Mouse (Mus musculus): Measurements from ENCODE around the gene Ceacam20. TPM values are rescaled to one million over a fixed set of nuclear protein-coding genes. Genes with fewer than 3 reads are reported as not detected.
A peak's percentile ranks its signal among the peaks of the same experiment; 100 is the strongest.

The Ceacam20 gene
- polyA plus RNA-seq (2012; rRNA removed): not detected in 2 replicates

DNA sequence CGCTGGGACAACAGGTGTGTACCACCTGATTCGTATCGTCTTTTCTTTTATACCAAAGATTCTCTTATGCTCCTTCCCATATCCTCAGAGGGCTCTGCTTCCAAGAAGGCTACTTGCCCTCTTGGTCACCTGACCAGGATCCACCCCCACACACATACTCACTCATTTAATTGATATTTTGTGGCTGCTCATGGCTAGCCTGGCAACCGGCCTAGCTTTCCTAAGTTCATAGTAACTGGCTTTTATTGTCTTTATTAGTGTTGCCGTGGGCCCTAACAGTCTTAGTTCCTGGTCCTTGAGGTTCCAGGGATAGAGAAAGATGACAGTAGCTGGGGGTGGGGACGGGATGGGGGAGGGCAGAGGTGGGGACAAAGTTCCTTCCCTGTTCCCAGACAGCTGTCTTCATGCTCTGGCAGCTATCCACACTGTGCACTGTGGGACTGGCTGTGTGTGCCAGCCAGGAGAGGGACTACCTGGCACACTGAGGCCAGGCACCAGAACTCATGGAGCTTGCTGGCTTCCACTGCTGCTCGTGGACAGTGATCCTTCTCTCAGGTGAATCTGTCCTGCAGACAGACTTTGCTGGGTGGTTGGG is at the start of gene Ceacam20:
Gene Ceacam20 (plus strand): TSS at position 428 of the 595 bp plus-strand sequence.
- H3K27ac ChIP-seq (ENCODE audit: insufficient read depth, low read length): no peak within 1 kb of the TSS
- no peak within 1 kb of the TSS for H3K4me3 ChIP-seq (replicated peaks; ENCODE audit: insufficient read depth, low read depth, low read length)
- TF ChIP-seq POLR2A (IDR thresholded peaks at IDR 0.05; ENCODE audit: borderline replicate concordance, insufficient read depth, low read length) (no peak), CTCF (IDR thresholded peaks at IDR 0.05; ENCODE audit: borderline replicate concordance, insufficient read depth, low read depth, low read length) (no peak)
- WGBS: 68% methylated on average over 7 of the region's 7 CpGs
- DNase-seq: no peak
- no peaks in the 10 kb centered on the region for H3K4me1 ChIP-seq (ENCODE audit: control insufficient read depth, insufficient read depth, low read length)
- no peaks in the 10 kb centered on the region for H3K27me3 ChIP-seq (ENCODE audit: control insufficient read depth, insufficient read depth, low read length)

DNA sequence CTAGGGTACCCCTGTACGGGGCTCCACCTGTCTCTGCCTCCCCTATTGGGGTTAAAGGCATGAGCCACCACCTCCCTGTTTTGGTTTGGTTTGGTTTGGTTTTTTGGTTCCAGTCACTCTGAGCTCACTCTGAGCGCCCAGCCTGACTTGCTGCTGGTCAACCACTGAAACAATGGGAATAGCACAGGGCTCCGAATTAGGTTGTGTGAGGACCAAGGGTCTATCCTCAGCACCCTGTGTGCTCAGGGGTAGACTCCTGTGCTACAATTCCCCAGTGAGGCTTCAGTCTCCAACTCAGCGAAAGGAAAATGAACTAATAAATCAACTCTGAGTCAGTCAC is 45.1 kb upstream of the Ceacam20 start:
- no peak for DNase-seq
- WGBS: 28% methylated on average over 4 of the region's 4 CpGs
- peak overlapping the region; percentile 87 for H3K4me3 ChIP-seq (replicated peaks; ENCODE audit: insufficient read depth, low read depth, low read length)
- H3K4me1 ChIP-seq (ENCODE audit: control insufficient read depth, insufficient read depth, low read length): no peaks in the 10 kb centered on the region
- H3K27me3 ChIP-seq (ENCODE audit: control insufficient read depth, insufficient read depth, low read length): no peaks in the 10 kb centered on the region
- peak; percentile 9; the same call in 1 of the 2 replicates for TF ChIP-seq CTCF (IDR thresholded peaks at IDR 0.05; ENCODE audit: borderline replicate concordance, insufficient read depth, low read depth, low read length)
- no peak for TF ChIP-seq POLR2A (IDR thresholded peaks at IDR 0.05; ENCODE audit: borderline replicate concordance, insufficient read depth, low read length)
- H3K27ac ChIP-seq (ENCODE audit: insufficient read depth, low read length): peak overlapping the region; percentile 15

DNA sequence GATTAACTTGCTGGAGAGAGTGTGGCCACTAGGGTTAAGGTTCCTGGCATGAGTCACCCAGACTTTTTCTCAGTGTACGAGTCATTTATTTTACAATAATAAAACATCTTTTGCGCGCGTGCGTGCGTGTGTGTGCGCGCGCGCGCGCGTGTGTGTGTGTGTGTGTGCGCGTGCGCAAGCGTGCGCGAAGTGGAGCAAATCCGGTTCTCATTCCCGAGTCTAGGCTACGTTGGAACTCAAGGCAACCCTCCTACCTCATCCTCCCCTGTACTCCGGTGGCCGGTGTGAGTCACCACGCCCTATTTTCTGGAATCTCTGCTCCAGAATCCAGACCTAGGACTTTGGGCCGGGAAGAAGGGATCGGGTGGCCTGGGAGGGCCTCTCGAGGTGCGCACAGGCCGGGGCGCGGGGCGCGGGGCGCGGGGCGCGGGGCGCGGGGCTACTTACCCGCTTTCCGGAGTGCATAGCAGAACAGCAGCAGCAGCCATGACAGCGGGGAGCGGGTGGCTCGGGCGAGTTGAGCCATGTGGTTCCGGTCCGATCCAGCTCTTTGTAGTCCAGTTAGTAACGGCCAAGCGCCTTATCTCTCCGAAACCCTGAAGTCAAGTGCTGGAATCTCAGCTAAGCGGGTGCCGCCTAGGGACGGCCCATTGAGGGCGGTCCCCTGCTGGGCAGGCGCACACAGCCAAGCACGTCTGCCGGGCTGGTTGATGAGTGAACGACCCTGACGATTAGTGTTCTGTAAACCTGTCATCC is 44.5 kb upstream of the Ceacam20 start, which contains the start of gene Pvr:
Gene Pvr (minus strand): TSS at position 655 of the 756 bp plus-strand sequence.
- 1% methylated on average over 59 of the region's 60 CpGs for WGBS
- Histone ChIP-seq H3K4me1 (ENCODE audit: control insufficient read depth, insufficient read depth, low read length) (no peaks in the 10 kb centered on the region), H3K27me3 (ENCODE audit: control insufficient read depth, insufficient read depth, low read length) (no peaks in the 10 kb centered on the region), H3K27ac (ENCODE audit: insufficient read depth, low read length) (peak within 1 kb of the TSS; percentile 45), H3K4me3 (replicated peaks; ENCODE audit: insufficient read depth, low read depth, low read length) (peak within 1 kb of the TSS; percentile 87)
- TF ChIP-seq CTCF (IDR thresholded peaks at IDR 0.05; ENCODE audit: borderline replicate concordance, insufficient read depth, low read depth, low read length): no peak
- TF ChIP-seq POLR2A (IDR thresholded peaks at IDR 0.05; ENCODE audit: borderline replicate concordance, insufficient read depth, low read length): peak; percentile 56; the same call in 1 of the 2 replicates
- DNase-seq: peak; percentile 76 to 77

DNA sequence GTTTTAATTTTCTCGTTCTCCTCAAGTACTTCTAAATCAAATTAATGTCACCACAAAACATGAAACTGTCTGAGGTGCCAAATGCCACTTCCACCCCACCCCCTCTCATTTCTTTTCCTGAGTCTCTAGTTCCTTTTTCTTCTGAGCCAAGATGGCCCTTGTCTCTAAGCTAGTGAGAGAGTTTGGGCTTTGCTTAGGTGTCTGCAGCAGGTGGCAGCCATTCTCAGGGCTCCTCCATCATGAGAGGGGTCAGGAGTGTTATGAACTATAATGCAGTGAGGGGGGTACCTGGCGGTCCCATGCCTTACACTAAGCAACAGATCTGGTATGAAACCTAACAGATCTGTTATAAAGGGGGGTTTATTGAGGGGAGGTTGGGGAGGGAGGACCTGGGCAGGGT is 41.9 kb upstream of the Ceacam20 start:
- Histone ChIP-seq H3K27ac (ENCODE audit: insufficient read depth, low read length) (no peak overlapping the region), H3K4me3 (replicated peaks; ENCODE audit: insufficient read depth, low read depth, low read length) (no peak overlapping the region), H3K27me3 (ENCODE audit: control insufficient read depth, insufficient read depth, low read length) (no peaks in the 10 kb centered on the region), H3K4me1 (ENCODE audit: control insufficient read depth, insufficient read depth, low read length) (no peaks in the 10 kb centered on the region)
- no peak for TF ChIP-seq POLR2A (IDR thresholded peaks at IDR 0.05; ENCODE audit: borderline replicate concordance, insufficient read depth, low read length)
- no peak for TF ChIP-seq CTCF (IDR thresholded peaks at IDR 0.05; ENCODE audit: borderline replicate concordance, insufficient read depth, low read depth, low read length)
- 46% methylated on average over 2 of the region's 2 CpGs for WGBS
- no peak for DNase-seq

GRCm38 (mm10) chr7:19923797-19924196 is 41.4 kb upstream of the Ceacam20 start:
- WGBS: 35% methylated on average over 11 of the region's 15 CpGs
- DNase-seq: no peak
- Histone ChIP-seq H3K27ac (ENCODE audit: insufficient read depth, low read length) (no peak overlapping the region), H3K27me3 (ENCODE audit: control insufficient read depth, insufficient read depth, low read length) (no peaks in the 10 kb centered on the region), H3K4me1 (ENCODE audit: control insufficient read depth, insufficient read depth, low read length) (no peaks in the 10 kb centered on the region), H3K4me3 (replicated peaks; ENCODE audit: insufficient read depth, low read depth, low read length) (no peak overlapping the region)
- TF ChIP-seq CTCF (IDR thresholded peaks at IDR 0.05; ENCODE audit: borderline replicate concordance, insufficient read depth, low read depth, low read length) (no peak), POLR2A (IDR thresholded peaks at IDR 0.05; ENCODE audit: borderline replicate concordance, insufficient read depth, low read length) (no peak)

DNA sequence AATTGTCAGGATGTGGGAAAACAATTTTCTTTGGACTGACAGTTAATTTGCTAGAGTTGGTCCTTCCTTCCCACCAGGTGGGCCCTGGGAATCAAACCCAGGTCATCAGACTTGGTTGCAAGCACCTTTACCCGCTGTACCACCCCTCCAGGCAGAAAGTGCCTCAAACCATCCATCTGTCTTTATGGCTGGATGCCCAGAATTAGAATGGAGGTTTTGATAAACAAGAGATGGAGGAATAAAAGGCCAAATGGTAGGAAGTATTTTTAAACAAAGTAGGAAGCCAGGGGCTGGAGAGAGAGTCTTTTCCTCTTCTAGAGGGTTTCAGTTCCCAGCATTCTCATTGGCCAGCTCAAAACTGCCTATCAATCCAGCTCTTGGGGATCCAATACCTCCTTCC is 39.8 kb upstream of the Ceacam20 start:
- no peaks in the 10 kb centered on the region for H3K27me3 ChIP-seq (ENCODE audit: control insufficient read depth, insufficient read depth, low read length)

GRCm38 (mm10) chr7:19926849-19927480 is 38.2 kb upstream of the Ceacam20 start:
- no peaks in the 10 kb centered on the region; the same call in 1 of the 2 replicates for H3K4me1 ChIP-seq (ENCODE audit: control insufficient read depth, insufficient read depth, low read length)
- WGBS: 74% methylated on average over 2 of the region's 2 CpGs
- TF ChIP-seq POLR2A (IDR thresholded peaks at IDR 0.05; ENCODE audit: borderline replicate concordance, insufficient read depth, low read length): no peak
- no peak for TF ChIP-seq CTCF (IDR thresholded peaks at IDR 0.05; ENCODE audit: borderline replicate concordance, insufficient read depth, low read depth, low read length)
- DNase-seq: no peak
- H3K4me3 ChIP-seq (replicated peaks; ENCODE audit: insufficient read depth, low read depth, low read length): no peak overlapping the region
- H3K27ac ChIP-seq (ENCODE audit: insufficient read depth, low read length): no peak overlapping the region
- no peaks in the 10 kb centered on the region for H3K27me3 ChIP-seq (ENCODE audit: control insufficient read depth, insufficient read depth, low read length)

More for the DNA sequence above, 39.8 kb upstream of the Ceacam20 start:
- WGBS: 11% methylated on average over 1 of the region's 1 CpGs
- TF ChIP-seq CTCF (IDR thresholded peaks at IDR 0.05; ENCODE audit: borderline replicate concordance, insufficient read depth, low read depth, low read length) (no peak), POLR2A (IDR thresholded peaks at IDR 0.05; ENCODE audit: borderline replicate concordance, insufficient read depth, low read length) (no peak)
- Histone ChIP-seq H3K27ac (ENCODE audit: insufficient read depth, low read length) (no peak overlapping the region), H3K4me1 (ENCODE audit: control insufficient read depth, insufficient read depth, low read length) (no peaks in the 10 kb centered on the region), H3K4me3 (replicated peaks; ENCODE audit: insufficient read depth, low read depth, low read length) (no peak overlapping the region)
- DNase-seq: peak in 1 of 2 experiments; percentile 59

Data from cerebellum, adult 2 months (tissue).